Mouse (Mus musculus) myocyte (in vitro differentiated cells): ENCODE measurements at regions not wholly inside any gene's neighbourhood (a gene's known extent, or its start where the extent isn't known, plus 50 kb on each side); places are given as distances from the start of the nearest gene placed in this dataset.

Experiments
- CEBPB ChIP-seq: IDR thresholded peaks from 2 replicates; pipeline ENCODE4 v1.6.1; 2011; ENCODE audit warnings: mild to moderate bottlenecking, moderate library complexity; ENCODE audit not compliant: poor library complexity, insufficient read depth, severe bottlenecking
- E2F4 ChIP-seq: IDR thresholded peaks from one replicate; pipeline ENCODE4 v1.6.1; 2011; ENCODE audit warnings: mild to moderate bottlenecking, control low read depth, moderate library complexity; ENCODE audit not compliant: insufficient read depth
- MAX ChIP-seq: IDR thresholded peaks from one replicate; pipeline ENCODE4 v1.6.1; 2011; ENCODE audit warnings: low read depth, mild to moderate bottlenecking, control low read depth
- MYOG ChIP-seq, 3 experiments: IDR thresholded peaks; one replicate each; pipeline ENCODE4 v1.6.1; 2011; ENCODE audit warnings: control low read depth in 2 of 3, low read depth in 2 of 3, mild to moderate bottlenecking in 2 of 3; ENCODE audit not compliant: insufficient read length in 2 of 3, control insufficient read depth in 1 of 3, insufficient read depth in 1 of 3
- POLR2A ChIP-seq: IDR thresholded peaks from one replicate; pipeline ENCODE4 v1.6.1; 2011; ENCODE audit warnings: low read depth, mild to moderate bottlenecking, control low read depth, moderate library complexity; ENCODE audit not compliant: insufficient read length
- POLR2AphosphoS2 ChIP-seq: IDR thresholded peaks from one replicate; pipeline ENCODE4 v1.6.1; 2011; ENCODE audit warnings: low read depth, control low read depth; ENCODE audit not compliant: insufficient read length
- TCF3 ChIP-seq: IDR thresholded peaks from one replicate; pipeline ENCODE4 v1.6.1; 2011; ENCODE audit warnings: low read depth, control low read depth; ENCODE audit not compliant: insufficient read length
- USF1 ChIP-seq: IDR thresholded peaks from one replicate; pipeline ENCODE4 v1.6.1; 2011; ENCODE audit warnings: low read depth, mild to moderate bottlenecking, control low read depth, moderate library complexity

- no peak for TF ChIP-seq USF1
- no peak for TF ChIP-seq POLR2A
- no peak for TF ChIP-seq MYOG (IDR thresholded peaks at IDR 0.05; ENCODE audit: control insufficient read depth in 1 of 3, insufficient read depth in 1 of 3, insufficient read length in 2 of 3, low read depth in 2 of 3)
- no peak for TF ChIP-seq E2F4
- no peak for TF ChIP-seq CEBPB
- no peak for TF ChIP-seq POLR2AphosphoS2
- TF ChIP-seq TCF3: no peak
- TF ChIP-seq MAX: no peak
These were observed 116.5 kb upstream of the 1600014C23Rik start for GRCm38 (mm10) chr17:45850174-45850573.
